Mouse (Mus musculus): ENCODE results near the gene Slc13a2.

GRCm38 (mm10) chr11:78349441-78350358 lies 72.3 kb downstream of the Slc13a2 start:
- TF ChIP-seq CTCF (IDR thresholded peaks at IDR 0.05; ENCODE audit: borderline replicate concordance, insufficient read depth, low read length), result no peak
- no peak for TF ChIP-seq POLR2A (IDR thresholded peaks at IDR 0.05; ENCODE audit: low read depth, low read length)

Measured in embryonic fibroblast, embryonic 13.5 days (primary cell).